Mouse (Mus musculus) testis, adult 2 months (tissue): Measurements from ENCODE around the gene Rab14. TPM values are rescaled to one million over a fixed set of nuclear protein-coding genes. Genes with fewer than 3 reads are reported as not detected.
A peak's percentile ranks its signal among the peaks of the same experiment; 100 is the strongest.

Experiments
- H3K27ac ChIP-seq: fragments of 200-500 bp; 2 replicates; pipeline ENCODE4 v1.5.1; 2012; ENCODE audit warnings: low read depth, low read length; ENCODE audit not compliant: control insufficient read depth, insufficient read depth
- H3K27me3 ChIP-seq: fragments of 200-500 bp; 2 replicates; pipeline ENCODE4 v1.6.1; 2012; ENCODE audit warnings: mild to moderate bottlenecking, low read length, moderate library complexity; ENCODE audit not compliant: control insufficient read depth, insufficient read depth
- H3K36me3 ChIP-seq: fragments of 200-500 bp; 2 replicates; pipeline ENCODE4 v1.6.1; 2012; ENCODE audit warnings: mild to moderate bottlenecking, low read length; ENCODE audit not compliant: control insufficient read depth, insufficient read depth
- H3K4me1 ChIP-seq: fragments of 200-500 bp; 2 replicates; pipeline ENCODE4 v1.6.1; 2012; ENCODE audit warnings: low read length; ENCODE audit not compliant: control insufficient read depth, insufficient read depth
- H3K4me3 ChIP-seq: fragments of 200-500 bp; 2 replicates; pipeline ENCODE4 v1.5.1; 2012; ENCODE audit warnings: low read depth, mild to moderate bottlenecking, low read length, moderate library complexity, mixed read lengths; ENCODE audit not compliant: control insufficient read depth
- CTCF ChIP-seq: fragments of 200-500 bp; IDR thresholded peaks from 2 replicates; pipeline ENCODE4 v1.5.1; 2012; ENCODE audit warnings: low read depth, mild to moderate bottlenecking, inconsistent platforms, low read length, moderate library complexity; ENCODE audit not compliant: control insufficient read depth, insufficient read depth, insufficient replicate concordance
- POLR2A ChIP-seq: fragments of 200-500 bp; IDR thresholded peaks from 2 replicates; pipeline ENCODE4 v1.6.1; 2012; ENCODE audit warnings: low read depth, mild to moderate bottlenecking, inconsistent platforms, low read length, moderate library complexity; ENCODE audit not compliant: control insufficient read depth
- polyA plus RNA-seq: library from polyadenylated mRNA; depleted of rRNA; stranded (reverse); fragments of >200 nt; gene quantifications from 2 replicates; pipeline ENCODE4 v1.2.3, GENCODE M21; 2012

Rab14 gene
- polyA plus RNA-seq, 1 experiment = 20.1 TPM

DNA sequence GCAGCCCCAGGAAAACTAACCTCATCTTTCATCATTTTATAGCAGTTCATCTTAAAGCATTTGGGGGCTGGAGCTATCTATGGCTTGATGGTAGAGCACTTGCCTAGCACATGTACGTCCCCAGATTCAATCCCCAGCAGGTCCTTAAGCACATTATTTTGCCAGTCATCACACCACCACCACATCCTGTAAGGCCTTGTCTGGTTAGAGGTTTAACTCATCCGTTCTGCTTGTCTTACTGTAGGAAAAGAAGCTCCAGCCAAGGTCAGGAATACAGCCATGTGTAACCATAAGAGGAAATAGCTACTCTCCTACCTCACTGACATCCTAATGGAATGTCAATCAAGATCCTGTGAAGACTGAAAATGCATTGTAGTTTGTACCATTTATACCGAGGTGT, 22.8 kb downstream of the Rab14 start:
- Histone ChIP-seq H3K36me3 (peaks cover 7% of the 10 kb centered on the region; the same call in 1 of the 2 replicates), H3K27me3 (no peaks in the 10 kb centered on the region), H3K4me1 (no peaks in the 10 kb centered on the region; the same call in 1 of the 2 replicates), H3K4me3 (no peak overlapping the region), H3K27ac (no peak overlapping the region)
- no peak for TF ChIP-seq CTCF
- TF ChIP-seq POLR2A = no peak

GRCm38 (mm10) chr2:35175281-35176065, 25.4 kb downstream of the Rab14 start:
- H3K36me3 ChIP-seq = peaks cover 11% of the 10 kb centered on the region
- TF ChIP-seq POLR2A (no peak), CTCF (no peak)
- no peak overlapping the region for H3K4me3 ChIP-seq
- no peaks in the 10 kb centered on the region for H3K27me3 ChIP-seq
- no peaks in the 10 kb centered on the region; the same call in 1 of the 2 replicates for H3K4me1 ChIP-seq
- no peak overlapping the region for H3K27ac ChIP-seq

DNA sequence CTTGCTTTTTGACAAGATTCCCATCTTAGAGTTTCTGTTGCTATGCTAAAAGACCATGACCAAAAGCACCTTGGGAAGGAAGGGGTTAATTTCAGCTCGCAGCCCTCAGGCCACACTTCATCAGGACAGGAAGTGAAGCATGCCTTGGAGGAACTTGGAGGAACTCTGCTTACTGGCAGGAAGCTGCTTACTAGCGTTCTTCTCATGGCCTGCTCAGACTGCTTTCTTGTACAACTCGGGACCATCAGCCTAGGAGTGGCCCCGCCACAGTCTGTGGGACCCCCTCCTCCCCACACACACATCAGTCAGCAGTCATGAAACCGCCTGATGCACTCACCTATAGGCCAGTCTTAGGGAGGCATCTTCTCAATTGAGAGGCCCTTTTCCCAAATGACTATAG, 26.8 kb downstream of the Rab14 start:
- Histone ChIP-seq H3K4me1 (no peaks in the 10 kb centered on the region; the same call in 1 of the 2 replicates), H3K4me3 (no peak overlapping the region), H3K27ac (no peak overlapping the region), H3K36me3 (peaks cover 17% of the 10 kb centered on the region), H3K27me3 (no peaks in the 10 kb centered on the region)
- TF ChIP-seq POLR2A = no peak
- no peak for TF ChIP-seq CTCF

- no peak overlapping the region for H3K4me3 ChIP-seq
- no peak overlapping the region for H3K27ac ChIP-seq
- no peaks in the 10 kb centered on the region for H3K27me3 ChIP-seq
- peaks cover 17% of the 10 kb centered on the region for H3K36me3 ChIP-seq
- no peaks in the 10 kb centered on the region; the same call in 1 of the 2 replicates for H3K4me1 ChIP-seq
- no peak for TF ChIP-seq POLR2A
- TF ChIP-seq CTCF = no peak
Measured at GRCm38 (mm10) chr2:35173666-35174065, 27.3 kb downstream of the Rab14 start.

GRCm38 (mm10) chr2:35172246-35172645, 28.7 kb downstream of the Rab14 start:
- Histone ChIP-seq H3K4me1 (no peaks in the 10 kb centered on the region; the same call in 1 of the 2 replicates), H3K27me3 (no peaks in the 10 kb centered on the region), H3K36me3 (peaks cover 13% of the 10 kb centered on the region), H3K27ac (peak overlapping the region; percentile 83), H3K4me3 (no peak overlapping the region)
- TF ChIP-seq POLR2A = no peak
- TF ChIP-seq CTCF = no peak

- Histone ChIP-seq H3K4me1 (no peaks in the 10 kb centered on the region; the same call in 1 of the 2 replicates), H3K4me3 (no peak overlapping the region), H3K27me3 (no peaks in the 10 kb centered on the region), H3K27ac (peak overlapping the region; percentile 83), H3K36me3 (peaks cover 13% of the 10 kb centered on the region)
- TF ChIP-seq POLR2A (peak; percentile 27; the same call in 1 of the 2 replicates), CTCF (0 out of 2 replicates have a peak, but pooled peaks have one; percentile 18)
Measured at GRCm38 (mm10) chr2:35171341-35171861, 29.5 kb downstream of the Rab14 start.

GRCm38 (mm10) chr2:35169452-35169851, 31.5 kb downstream of the Rab14 start:
- H3K36me3 ChIP-seq = peaks cover 10% of the 10 kb centered on the region
- no peak overlapping the region for H3K27ac ChIP-seq
- no peak for TF ChIP-seq POLR2A
- no peaks in the 10 kb centered on the region for H3K27me3 ChIP-seq
- no peaks in the 10 kb centered on the region; the same call in 1 of the 2 replicates for H3K4me1 ChIP-seq
- H3K4me3 ChIP-seq = no peak overlapping the region

DNA sequence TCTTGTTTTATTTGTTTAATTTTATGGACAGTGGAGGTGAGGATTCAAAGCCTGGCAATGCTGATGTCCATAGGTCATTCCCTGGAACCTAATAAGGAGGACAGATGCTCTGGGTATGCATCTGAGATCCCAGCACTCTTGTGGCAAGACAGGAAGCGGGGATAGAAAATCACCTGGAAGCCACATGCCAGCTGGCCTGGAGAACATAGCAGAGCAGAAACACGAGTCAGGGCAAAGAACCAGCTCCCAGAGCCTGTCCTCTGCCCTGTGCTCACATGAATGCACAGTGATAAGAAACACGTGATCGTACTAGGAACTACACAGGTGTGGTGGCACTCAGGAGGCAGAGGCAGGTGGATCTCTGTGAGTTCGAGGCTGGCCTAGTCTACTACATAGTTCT, 34.1 kb downstream of the Rab14 start:
- peaks cover under 1% of the 10 kb centered on the region; the same call in 1 of the 2 replicates for H3K4me1 ChIP-seq
- no peak overlapping the region for H3K27ac ChIP-seq
- H3K4me3 ChIP-seq = no peak overlapping the region
- H3K27me3 ChIP-seq = no peaks in the 10 kb centered on the region
- TF ChIP-seq POLR2A (no peak), CTCF (no peak)
- H3K36me3 ChIP-seq = peaks cover 9% of the 10 kb centered on the region
